Mouse (Mus musculus): ENCODE results near the gene Pqlc2.

DNA sequence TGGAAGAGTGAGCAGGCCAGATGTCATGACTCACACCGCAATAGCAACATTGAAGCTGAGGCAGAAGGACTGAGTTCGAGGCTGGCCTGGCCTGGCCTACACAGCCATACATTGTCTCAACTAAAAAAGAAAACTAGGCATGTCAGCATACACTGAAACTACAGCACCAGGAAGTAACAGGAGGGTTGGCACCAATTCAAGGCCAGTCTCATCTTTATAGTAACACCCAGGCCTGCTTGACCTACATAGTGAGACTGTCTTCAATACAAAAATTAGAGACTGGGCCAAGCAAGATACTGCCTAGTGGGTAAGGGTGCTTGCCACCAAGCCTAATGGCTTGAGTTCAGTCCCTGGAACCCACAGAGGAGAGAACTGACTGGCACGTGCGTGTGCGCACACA, 18.5 kb downstream of the Pqlc2 start:
- TF ChIP-seq TAL1 (IDR thresholded peaks at IDR 0.05; ENCODE audit: low read length): no peak
- TF ChIP-seq GATA1 (IDR thresholded peaks at IDR 0.05; ENCODE audit: low read length): no peak

All from erythroblast, embryonic 14.5 days (primary cell).